Mouse (Mus musculus) frontal cortex, adult 2 months (tissue): ENCODE data around the gene Ext2. TPM values are rescaled to one million over a fixed set of nuclear protein-coding genes. Genes with fewer than 3 reads are reported as not detected.

Experiments
- DNase-seq, 2 experiments: peaks; one replicate each; pipeline ENCODE4 v3.0.0; 2022; ENCODE audit warnings: low spot score in 1 of 2; ENCODE audit errors: extremely low spot score in 1 of 2
- polyA plus RNA-seq: library from polyadenylated mRNA; depleted of rRNA; stranded (reverse); fragments of >200 nt; gene quantifications from 2 replicates; pipeline ENCODE4 v1.2.3, GENCODE M21; 2012

The Ext2 gene
- polyA plus RNA-seq, 1 experiment = 28.9 TPM

DNA sequence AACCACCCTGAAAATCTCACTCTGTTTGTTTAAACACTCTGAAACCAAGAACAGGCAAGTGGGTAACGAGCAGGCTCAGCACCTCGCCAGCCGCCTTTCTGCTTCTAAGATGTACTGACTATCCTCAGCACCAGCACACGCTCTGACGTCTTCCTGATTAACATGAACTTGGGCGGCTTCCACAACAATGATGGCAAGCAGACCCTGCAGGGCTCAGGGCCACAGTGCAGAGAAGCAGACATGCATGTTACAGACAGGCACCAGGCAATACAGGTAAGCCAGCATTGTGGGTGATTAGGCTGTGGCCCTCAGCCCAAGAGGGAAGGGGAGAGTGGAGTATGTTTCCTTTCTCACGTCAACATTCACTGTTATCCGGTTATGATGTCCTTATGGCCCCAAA, 14.9 kb downstream of the Ext2 start:
- DNase-seq = no peak

DNA sequence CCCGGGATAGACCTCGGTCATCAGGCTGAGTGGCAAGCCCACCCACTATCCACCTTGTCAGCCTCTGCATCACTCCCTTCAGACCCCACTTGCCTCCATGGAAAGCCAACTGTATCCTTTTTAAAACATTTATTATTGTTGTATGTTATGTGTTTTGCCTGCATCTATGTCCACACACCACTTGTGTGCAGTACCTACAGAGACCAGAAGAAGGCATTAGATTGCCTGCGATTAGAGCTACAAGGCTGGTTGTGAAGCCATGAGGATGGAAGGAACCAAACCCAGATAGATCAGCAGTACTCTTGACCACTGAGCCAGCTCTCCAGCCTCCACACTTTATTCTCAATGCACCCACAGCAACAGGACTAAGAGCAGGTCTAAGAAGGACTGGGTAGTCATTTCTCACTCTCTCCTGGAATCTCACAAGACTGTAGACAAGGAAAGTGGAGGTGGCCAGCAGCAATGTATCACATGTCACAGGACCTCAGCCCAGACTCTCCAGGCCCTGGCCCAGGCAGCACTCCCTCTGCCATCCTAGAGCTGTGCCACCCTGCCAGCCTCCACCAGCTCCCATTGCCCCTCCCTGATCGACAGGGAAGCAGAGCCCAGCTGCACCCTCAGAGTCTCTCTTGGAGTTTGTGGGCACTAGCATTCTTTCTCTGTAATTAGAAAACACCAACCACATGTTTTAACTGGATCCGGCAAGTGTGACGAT, 15.7 kb downstream of the Ext2 start:
- DNase-seq = no peak

DNA sequence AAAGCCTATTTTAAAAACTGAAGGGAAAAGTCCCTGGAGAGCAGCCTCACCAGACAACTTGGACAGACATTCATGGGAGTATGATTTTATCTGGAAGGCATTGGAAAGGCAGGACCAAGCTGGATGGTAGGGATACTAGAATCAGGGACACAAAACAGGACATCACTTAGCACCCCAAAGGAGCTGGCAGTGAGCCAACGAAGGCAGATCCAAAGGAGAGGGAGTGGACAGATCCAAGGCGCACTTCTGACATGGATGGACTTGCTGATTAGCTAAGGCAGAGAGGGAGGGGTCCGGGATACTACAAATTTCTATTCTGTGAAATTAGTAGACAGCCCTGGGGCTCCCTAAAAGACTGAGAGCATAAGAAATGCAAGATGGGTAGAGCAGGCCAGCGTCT, 16.8 kb downstream of the Ext2 start:
- no peak for DNase-seq

DNA sequence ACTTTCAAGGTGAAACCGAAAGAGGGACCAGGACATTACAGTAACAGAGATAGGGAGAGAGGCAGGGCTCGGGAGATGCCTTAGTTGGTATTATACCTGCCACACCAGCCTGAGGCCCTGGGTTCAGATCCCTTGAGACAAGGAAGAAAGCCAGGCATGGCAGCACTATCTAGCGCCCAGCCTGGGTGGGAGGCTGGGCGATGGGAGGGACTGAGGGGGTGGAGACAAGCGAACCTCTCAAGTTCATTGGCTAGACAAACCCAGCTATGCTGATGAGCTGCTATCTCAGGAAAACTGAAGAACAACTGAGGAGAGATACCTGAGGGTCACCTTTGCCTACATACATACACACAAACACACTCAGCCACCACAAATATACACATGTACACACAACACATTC, 17.3 kb downstream of the Ext2 start:
- DNase-seq = no peak

DNA sequence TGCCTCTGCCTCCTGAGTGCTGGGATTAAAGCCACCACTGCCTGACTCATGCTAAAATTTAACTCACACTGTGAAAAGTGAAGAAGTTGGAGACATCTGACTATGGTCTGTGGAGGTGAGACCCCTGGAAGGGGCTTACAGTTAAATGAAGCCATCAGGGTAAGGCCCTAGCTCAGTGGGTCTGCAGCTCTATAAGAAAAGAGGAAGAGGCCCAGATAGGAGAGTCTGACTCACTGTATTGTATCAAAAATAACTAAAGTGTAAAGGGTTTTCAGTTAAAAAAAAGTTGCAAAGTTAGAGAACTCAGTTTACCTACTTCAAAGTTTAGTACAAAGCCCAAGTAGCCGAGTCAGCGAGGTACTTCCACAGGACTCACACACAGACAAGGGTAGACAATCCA, 19.4 kb downstream of the Ext2 start:
- DNase-seq = no peak

DNA sequence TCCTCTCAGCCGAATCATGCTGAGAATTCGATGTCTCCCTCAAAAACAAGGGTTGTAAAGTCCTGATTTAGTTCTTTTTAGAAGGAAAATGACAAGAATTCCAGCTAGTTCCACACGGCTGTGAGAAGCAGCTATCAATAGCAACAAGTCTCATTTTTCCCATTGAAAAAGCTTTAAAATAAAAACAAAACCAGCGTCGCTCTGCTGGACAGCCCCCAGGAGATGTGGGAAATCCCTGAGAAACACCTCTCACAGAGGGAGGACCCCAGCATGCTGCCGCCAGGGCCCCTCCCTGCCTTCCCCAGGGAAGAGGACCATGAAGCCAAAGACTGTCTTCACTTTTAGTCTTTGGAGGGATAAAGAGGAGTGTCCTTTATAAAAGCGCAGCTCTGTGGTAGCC, 21.3 kb downstream of the Ext2 start:
- no peak for DNase-seq

DNA sequence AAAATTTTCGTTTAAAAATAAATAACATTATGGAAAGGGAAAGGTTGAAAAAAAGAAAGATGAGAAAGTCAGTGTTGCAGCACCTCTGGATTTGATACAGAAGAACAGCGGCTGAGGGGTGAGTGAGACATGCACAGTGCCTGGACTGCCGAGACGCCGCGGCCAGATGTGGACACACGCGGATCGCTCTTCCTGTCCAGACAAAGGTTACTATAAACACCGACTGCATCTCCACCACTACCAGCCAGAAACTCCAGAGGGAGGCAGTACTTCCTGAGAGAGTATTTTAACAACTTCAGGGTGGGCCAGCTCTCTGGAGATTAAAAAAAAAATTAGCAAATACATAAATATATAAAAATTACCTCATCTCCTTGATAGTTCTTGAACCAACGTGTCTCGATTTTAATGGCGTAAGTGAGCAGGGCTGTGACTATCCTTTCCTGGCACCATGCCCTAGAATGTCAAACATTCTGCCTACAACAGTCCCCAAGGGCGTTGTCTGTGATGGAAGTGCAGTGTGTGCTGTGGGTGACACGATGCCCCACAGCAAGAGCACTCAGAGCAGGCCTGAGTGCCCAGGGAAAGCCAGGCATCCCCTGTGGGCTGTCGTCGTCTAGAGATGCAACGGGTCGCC, 25.1 kb downstream of the Ext2 start:
- DNase-seq = no peak

DNA sequence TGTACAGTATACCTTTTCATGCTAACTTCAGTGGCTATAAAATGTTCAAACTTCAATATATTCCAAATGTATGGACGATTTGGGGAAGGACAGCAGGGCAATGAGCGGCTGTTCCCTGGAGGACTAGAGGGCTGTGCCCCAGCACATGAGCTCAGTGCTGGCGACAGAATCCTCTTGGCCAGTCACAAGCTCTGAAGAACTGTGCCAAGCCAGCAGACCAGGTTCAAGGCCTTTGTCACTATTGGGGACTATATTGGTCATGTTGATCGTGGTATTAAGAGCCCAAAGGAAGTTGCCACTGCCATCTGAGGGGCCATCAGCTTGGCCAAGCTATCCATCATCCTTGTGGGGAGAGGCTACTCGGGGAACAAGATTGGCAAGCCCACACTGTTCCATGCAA, 28.0 kb downstream of the Ext2 start:
- DNase-seq = no peak

DNA sequence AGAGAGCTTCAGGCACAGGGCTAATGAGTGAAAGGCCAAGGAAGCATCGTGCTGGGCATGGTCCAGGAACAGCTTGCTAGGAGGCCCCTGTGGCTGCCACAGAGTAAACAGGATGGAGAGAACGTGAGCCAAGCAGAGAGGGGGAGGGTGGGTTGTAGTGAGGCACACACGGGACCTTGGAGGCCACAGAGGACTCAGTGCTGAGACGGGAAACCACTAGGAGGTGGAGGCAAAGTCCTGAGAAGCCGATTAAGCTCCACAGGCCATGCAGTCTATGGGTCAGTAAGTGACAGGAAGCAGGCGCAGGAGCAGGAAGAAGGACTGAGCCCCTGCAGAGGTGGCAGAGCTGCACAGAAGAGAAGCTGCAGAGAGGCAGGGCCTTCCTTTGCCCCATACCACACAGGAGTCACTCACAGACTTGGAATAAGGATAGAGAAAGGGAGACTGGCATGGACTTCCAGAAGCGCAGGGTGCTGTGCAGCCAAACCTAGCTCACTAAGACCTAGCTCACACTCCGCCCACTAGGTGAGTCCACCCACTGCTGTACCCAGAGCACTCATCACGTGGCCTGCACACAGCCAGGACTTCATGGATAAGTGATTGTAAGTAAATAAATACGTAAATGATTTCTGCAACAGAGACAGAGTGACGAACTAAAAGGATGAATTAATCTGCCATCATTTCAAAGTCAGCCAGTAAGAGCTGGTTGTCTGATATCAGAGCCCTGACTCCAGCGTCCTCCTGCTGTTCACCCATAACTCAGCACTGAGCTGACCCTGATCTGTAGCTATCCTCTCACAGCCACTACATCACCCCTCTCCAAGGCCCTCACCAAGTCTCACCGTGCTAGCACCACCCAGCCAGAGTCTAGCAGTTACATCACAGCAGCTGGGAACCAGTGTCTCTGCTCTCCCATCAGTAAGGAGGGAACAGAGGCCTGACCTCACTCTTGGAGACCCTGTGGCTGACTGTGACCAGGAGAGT, 30.6 kb downstream of the Ext2 start:
- DNase-seq = peak in 1 of 2 experiments; percentile 55

DNA sequence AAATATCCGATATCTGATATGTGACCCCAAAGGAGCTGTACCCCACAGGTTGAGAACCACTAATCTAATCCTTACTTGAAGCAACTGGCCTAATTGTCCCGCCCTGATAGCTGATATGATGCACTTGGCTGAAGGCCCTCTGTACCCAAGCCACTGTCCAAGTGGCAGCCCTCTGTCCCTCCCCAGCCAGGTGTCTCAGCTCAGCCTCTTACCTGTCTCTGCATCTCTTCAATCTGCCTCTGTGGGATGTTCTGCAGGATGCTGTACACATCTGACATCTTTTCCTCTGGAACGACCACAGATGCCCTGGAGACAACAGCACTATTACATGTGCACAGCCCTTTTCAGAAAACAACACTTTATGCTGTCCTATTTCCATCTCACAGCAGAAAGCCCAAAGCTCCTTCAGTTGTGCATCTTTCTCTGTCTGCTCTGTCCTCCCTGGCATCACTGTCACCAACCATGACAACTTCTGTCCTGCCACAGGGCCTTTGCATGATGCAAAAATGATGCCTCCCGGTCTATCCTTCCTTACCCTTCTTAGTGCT, 31.5 kb downstream of the Ext2 start:
- no peak for DNase-seq

DNA sequence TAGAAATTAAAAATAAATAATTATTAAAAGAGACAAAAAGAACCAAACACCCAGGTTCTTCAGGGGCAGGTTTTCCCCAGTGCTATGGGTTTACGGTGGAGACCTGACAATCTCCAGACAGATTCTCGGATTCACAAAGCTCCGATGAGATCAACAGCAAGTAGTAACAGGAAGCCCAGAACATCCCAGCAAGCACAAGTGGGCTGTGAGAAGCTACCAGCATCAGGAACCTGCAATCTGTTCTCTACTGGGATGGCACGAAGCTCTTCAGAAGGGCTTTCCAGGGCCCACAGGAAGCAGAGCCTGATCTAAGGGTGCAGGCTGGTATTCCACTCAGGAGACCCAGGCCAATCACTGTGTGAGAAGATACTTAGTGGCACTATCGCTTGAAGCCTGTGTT, 33.8 kb downstream of the Ext2 start:
- DNase-seq = no peak

DNA sequence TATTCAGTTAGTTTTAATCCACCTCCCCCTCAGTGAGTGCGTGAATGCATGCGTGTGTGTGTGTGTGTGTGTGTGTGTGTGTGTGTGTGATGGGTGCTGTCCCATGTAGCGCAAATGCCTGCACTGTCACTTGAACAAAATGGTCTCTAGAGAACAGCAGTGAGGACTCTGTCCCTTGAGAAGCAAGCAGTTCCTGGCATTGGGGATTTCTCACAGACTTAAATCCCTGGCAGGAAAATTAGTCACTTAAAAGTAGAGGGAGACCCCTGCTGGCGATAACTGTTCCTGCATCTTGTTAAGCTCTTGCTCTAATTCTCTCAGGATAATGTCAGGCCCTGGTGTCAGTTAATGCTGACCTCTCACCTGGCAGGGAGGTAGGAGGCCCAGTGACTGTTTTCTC, 36.2 kb downstream of the Ext2 start:
- peak; percentile 48 to 94 for DNase-seq

DNA sequence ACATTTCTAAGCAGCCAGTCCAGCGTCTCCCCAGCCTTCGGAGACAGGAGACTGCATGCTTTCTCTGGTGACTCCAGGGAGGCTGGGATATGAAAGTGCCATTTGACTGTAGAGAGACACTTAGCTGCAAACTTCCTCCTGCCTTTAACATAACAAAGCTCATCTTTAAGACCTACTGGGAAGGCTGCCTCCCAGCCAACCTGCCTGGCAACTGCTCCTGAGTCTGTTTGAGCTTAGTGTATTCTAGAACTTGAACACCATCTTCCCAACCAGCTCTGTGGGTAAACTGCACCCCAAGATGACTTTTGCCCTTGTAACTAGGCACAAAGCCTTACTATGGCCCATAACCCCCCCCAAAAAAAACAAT, 37.0 kb downstream of the Ext2 start:
- no peak for DNase-seq

DNA sequence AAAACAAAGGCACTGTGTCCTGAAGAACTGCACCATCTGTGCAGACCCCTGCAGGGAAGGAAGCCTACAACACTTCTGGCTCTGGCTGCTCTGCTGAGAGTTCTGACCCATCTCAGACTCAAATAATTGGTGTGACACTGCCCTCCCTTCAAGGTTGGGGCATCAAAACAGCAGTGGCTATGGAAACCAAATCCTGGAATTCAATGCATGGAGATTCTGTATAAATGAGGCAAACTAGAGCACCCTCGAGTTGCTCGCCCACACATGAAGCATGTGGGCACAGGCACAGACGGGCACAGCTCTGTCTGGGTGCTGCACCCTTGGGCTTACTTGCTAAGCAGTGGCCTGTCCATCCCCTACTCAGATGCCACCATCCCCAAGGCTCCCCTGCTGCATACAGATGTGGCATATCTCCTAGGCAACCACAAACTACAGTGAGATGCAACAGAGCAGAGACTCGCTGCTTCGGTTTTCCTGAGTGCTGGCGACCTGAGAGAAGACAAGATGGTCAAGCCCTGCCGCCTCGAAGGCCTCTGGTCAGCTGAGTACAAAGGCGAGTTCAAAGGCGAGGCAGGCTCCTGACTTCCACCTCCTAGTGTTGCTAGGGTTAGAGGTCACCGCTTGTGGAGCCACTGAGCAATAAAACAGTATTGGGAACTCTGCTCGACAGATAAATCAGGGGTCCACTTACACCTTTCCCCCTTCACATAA, 37.5 kb downstream of the Ext2 start:
- DNase-seq = peak in 1 of 2 experiments; percentile 48

DNA sequence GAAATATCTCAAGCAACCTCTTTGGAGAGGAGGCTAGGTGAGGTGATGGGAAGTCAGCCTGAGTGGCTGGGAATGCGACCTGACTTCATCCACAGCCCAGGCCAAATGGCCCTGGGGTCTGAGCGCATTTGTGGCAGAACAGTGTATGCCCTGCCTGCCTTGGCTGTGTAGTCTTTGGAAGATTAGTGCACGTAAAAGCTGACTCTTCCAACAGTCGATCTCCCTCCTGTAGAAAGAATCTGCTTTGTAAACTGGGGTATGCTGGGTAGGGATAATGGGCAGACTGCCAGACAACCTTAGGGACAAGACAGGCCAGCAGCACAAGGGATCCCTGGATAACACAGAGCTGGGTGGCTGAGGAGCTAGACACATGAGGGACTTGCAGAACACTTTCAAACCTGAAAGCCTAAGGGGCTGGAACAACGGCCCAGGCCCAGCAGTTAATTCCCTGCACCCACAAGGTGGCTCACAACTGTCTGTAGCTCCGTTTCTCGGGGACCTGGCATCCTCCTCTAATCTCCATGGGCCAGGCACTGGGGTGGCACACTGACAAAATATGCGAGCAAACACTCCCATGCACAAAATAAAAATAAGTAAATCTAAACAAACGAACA, 38.3 kb downstream of the Ext2 start:
- no peak for DNase-seq

DNA sequence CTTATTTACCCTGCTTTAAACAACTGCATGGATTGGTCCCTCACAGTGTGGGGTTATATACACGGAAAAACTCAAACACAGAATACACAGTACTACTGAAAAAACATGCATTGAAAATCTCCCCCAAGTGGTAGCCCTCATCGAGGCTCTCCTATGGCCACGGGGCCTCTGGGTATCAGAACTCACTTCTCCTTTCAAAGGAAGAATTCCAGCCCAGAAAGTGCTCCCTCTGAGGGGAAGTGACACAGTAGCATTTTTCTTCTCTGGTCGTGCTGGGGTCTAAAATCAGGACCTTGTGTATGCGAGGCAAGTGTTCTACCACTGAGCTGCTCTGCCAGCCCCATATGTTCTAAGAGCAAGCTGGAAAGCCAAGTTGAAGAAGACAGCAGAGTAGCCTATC, 39.7 kb downstream of the Ext2 start:
- no peak for DNase-seq

DNA sequence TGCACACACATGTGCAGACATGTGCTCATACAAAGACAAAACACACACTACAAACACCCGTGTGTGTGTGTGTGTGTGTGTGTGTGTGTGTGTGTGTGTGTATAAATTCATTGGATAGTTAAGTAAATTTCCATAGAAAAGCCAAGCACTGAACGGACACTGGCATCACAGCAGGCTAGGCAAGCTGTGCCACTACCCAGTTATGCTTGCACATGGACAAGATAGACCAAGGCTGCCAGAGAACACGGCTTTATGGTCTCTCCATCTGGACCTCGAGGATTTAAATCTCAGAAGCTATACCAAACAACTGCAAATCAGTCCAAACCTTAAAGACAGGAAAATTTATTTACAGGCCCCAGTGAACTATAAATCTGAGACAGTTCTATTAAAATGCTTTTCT, 40.2 kb downstream of the Ext2 start:
- DNase-seq = no peak

DNA sequence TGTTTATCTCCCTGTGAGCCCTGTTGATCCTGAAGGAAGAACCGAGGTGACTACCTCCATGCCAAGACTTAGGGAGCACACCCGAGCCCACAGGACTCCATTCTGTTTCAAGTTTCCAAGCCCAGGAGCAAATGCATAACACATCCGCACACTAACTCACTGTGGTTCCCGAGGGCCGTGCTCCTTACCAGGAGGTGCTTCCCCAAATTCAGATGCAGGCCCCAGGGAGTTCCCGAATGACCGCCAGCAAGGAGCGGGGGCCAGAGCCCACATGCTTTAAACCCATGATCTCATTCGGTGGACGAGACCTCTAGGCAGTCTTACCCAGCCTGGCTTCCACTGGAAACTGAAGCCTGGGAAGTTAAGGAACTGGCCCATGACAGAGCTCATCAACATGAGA, 41.8 kb downstream of the Ext2 start:
- no peak for DNase-seq

DNA sequence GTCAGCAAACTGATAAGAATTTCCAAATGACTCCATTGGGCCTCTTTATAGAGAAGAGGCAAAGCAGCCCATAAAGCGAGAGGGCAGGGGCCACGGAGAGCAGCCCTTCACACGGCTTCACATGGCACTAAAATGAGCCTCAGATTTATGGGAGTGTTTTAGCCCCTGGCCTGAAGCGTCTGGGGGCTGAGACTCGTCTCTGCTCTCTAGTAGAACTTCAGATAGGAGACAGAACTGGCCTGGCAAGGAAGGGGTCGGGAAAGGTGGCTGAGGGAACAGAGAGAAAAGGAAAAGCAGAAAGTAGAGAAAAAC, 42.5 kb downstream of the Ext2 start:
- DNase-seq = no peak
